8 mouse cellular contexts compared by ENCODE assay signal in genomic region chr11:9010416-9010815, GRCm38 (mm10). TPM values are rescaled to one million over a fixed set of nuclear protein-coding genes. Genes with fewer than 3 reads are reported as not detected.
DNase-seq lines count a peak whose midpoint lies in the region; ATAC-seq and TF ChIP-seq lines count a peak whose summit lies in the region.

No protein-coding gene starts in this region.

- WGBS in spleen, adult 2 months = 3% methylated on average over 7 of the region's 7 CpGs
- WGBS in forebrain, embryonic 14.5 days = under 1% methylated on average over 7 of the region's 7 CpGs
- under 1% methylated on average over 7 of the region's 7 CpGs for WGBS in intestine, postnatal 0 days
- 0% methylated on average over 7 of the region's 7 CpGs for WGBS in liver, embryonic 15.5 days (ENCODE audit: insufficient replicate concordance)
- under 1% methylated on average over 7 of the region's 7 CpGs for WGBS in olfactory bulb, adult 2 months

- TF ChIP-seq CTCF in spleen, adult 2 months (IDR thresholded peaks at IDR 0.05; ENCODE audit: extremely low read depth, insufficient read depth, insufficient read length, insufficient replicate concordance) = no peak
- TF ChIP-seq CTCF in intestine, postnatal 0 days (IDR thresholded peaks at IDR 0.05; ENCODE audit: low read depth) = no peak
- TF ChIP-seq CTCF in olfactory bulb, adult 2 months (IDR thresholded peaks at IDR 0.05; ENCODE audit: insufficient read depth, low read depth, low read length) = no peak

- H3K4me1 ChIP-seq in spleen, adult 2 months (ENCODE audit: control insufficient read depth, insufficient read depth, insufficient read length) = no peaks in the 10 kb centered on the region
- peaks cover 4% of the 10 kb centered on the region; the same call in 1 of the 2 replicates for H3K4me1 ChIP-seq in forebrain, embryonic 14.5 days (ENCODE audit: control insufficient read depth, insufficient read depth, low read length)
- no peaks in the 10 kb centered on the region for H3K4me1 ChIP-seq in intestine, postnatal 0 days (replicated peaks; ENCODE audit: control insufficient read depth, insufficient read depth, low read length)
- H3K4me1 ChIP-seq in liver, embryonic 15.5 days (replicated peaks) = peaks cover 18% of the 10 kb centered on the region
- peaks cover 3% of the 10 kb centered on the region for H3K4me1 ChIP-seq in olfactory bulb, adult 2 months (ENCODE audit: control insufficient read depth, insufficient read depth, low read length)

- peak overlapping the region; percentile 74 for H3K27ac ChIP-seq in spleen, adult 2 months (ENCODE audit: insufficient read depth, low read length)
- peak overlapping the region; percentile 82 for H3K27ac ChIP-seq in forebrain, embryonic 14.5 days (ENCODE audit: low read depth, low read length)
- peak overlapping the region; percentile 66 for H3K27ac ChIP-seq in intestine, postnatal 0 days (ENCODE audit: low read depth, low read length)
- peak overlapping the region; percentile 82 for H3K27ac ChIP-seq in liver, embryonic 15.5 days (replicated peaks)
- H3K27ac ChIP-seq in olfactory bulb, adult 2 months (ENCODE audit: insufficient read depth, low read depth, low read length) = peak overlapping the region; percentile 60; the same call in 1 of the 2 replicates

- H3K27me3 ChIP-seq in spleen, adult 2 months (ENCODE audit: control insufficient read depth, insufficient read depth, low read length) = no peaks in the 10 kb centered on the region
- no peaks in the 10 kb centered on the region for H3K27me3 ChIP-seq in forebrain, embryonic 14.5 days (replicated peaks; ENCODE audit: control insufficient read depth, insufficient read depth, low read length)
- no peaks in the 10 kb centered on the region for H3K27me3 ChIP-seq in intestine, postnatal 0 days (replicated peaks; ENCODE audit: control insufficient read depth, insufficient read depth, low read length)
- H3K27me3 ChIP-seq in liver, embryonic 15.5 days = peaks cover 4% of the 10 kb centered on the region; the same call in 1 of the 2 replicates

- peaks cover 6% of the 10 kb centered on the region for H3K36me3 ChIP-seq in spleen, adult 2 months (ENCODE audit: control insufficient read depth, insufficient read depth, low read length)
- H3K36me3 ChIP-seq in forebrain, embryonic 14.5 days (ENCODE audit: control insufficient read depth, insufficient read depth, low read length) = peaks cover 17% of the 10 kb centered on the region
- H3K36me3 ChIP-seq in intestine, postnatal 0 days (ENCODE audit: control insufficient read depth, insufficient read depth) = peaks cover 14% of the 10 kb centered on the region
- H3K36me3 ChIP-seq in liver, embryonic 15.5 days (replicated peaks) = peaks cover 26% of the 10 kb centered on the region

- H3K9me3 ChIP-seq in forebrain, embryonic 14.5 days (replicated peaks; ENCODE audit: control insufficient read depth, low read length) = no peaks in the 10 kb centered on the region
- no peaks in the 10 kb centered on the region for H3K9me3 ChIP-seq in intestine, postnatal 0 days (ENCODE audit: control insufficient read depth)
- H3K9me3 ChIP-seq in liver, embryonic 15.5 days (replicated peaks) = no peaks in the 10 kb centered on the region

- peak overlapping the region; percentile 65 for H3K4me2 ChIP-seq in forebrain, embryonic 14.5 days (ENCODE audit: low read length)
- H3K4me2 ChIP-seq in intestine, postnatal 0 days (replicated peaks; ENCODE audit: low read depth) = peak overlapping the region; percentile 73
- peak overlapping the region; percentile 80 for H3K4me2 ChIP-seq in liver, embryonic 15.5 days

- peak overlapping the region; percentile 77 for H3K9ac ChIP-seq in forebrain, embryonic 14.5 days (ENCODE audit: low read length)
- H3K9ac ChIP-seq in intestine, postnatal 0 days (ENCODE audit: low read depth, low read length) = peak overlapping the region; percentile 71
- H3K9ac ChIP-seq in liver, embryonic 15.5 days = peak overlapping the region; percentile 75

- peak; percentile 22 to 28 for DNase-seq in adrenal gland, adult 18-20 months (ENCODE audit: low spot score in 2 of 2)
- no peak for DNase-seq in adrenal gland, adult 2 months
- no peak for DNase-seq in spleen, adult 2 months (ENCODE audit: low read depth in 1 of 2, low spot score in 2 of 2)
- DNase-seq in spleen, adult 12 weeks (ENCODE audit: low spot score) = no peak
- DNase-seq in forebrain, embryonic 14.5 days (ENCODE audit: low spot score) = no peak

- TF ChIP-seq POLR2A in spleen, adult 2 months (IDR thresholded peaks at IDR 0.05; ENCODE audit: low read depth, low read length) = no peak
- no peak for TF ChIP-seq POLR2A in olfactory bulb, adult 2 months (IDR thresholded peaks at IDR 0.05; ENCODE audit: insufficient read depth, low read depth, low read length)

- ATAC-seq in forebrain, embryonic 14.5 days = peak; percentile 66
- peak; percentile 48 for ATAC-seq in intestine, postnatal 0 days
- peak; percentile 66 for ATAC-seq in liver, embryonic 15.5 days (ENCODE audit: insufficient read depth)

- H3K4me3 ChIP-seq in spleen, adult 2 months (ENCODE audit: extremely low read depth, insufficient read depth, insufficient read length) = peak overlapping the region; percentile 95
- peak overlapping the region; percentile 63 for H3K4me3 ChIP-seq in forebrain, embryonic 14.5 days (ENCODE audit: low read depth, low read length)
- H3K4me3 ChIP-seq in intestine, postnatal 0 days (ENCODE audit: low read depth, low read length) = peak overlapping the region; percentile 73
- peak overlapping the region; percentile 78 for H3K4me3 ChIP-seq in liver, embryonic 15.5 days (replicated peaks)
- peak overlapping the region; percentile 94 for H3K4me3 ChIP-seq in olfactory bulb, adult 2 months (ENCODE audit: insufficient read depth, low read depth, low read length)

RNA-seq across cellular contexts. Expression of gene Hus1, which starts 0.6 kb away (rescaled TPM):
- total RNA-seq in adrenal gland, adult 18-20 months (2021) = 1 to 10 TPM; 7.3 to 7.4 TPM
- total RNA-seq in adrenal gland, adult 2 months (2021) = 1 to 10 TPM; 7.7 to 8.4 TPM
- polyA plus RNA-seq in adrenal gland, adult 2 months (2012; rRNA removed) = 3.3 and 4.0 TPM in 2 replicates
- polyA plus RNA-seq in spleen, adult 2 months (2012; rRNA removed) = 6.0 and 6.1 TPM in 2 replicates
- polyA plus RNA-seq in forebrain, embryonic 14.5 days (2014; fragmentation: Nextera tagmentation; extraction: Ambion mirVana) = 9.8 and 11.6 TPM in 2 replicates
- polyA plus RNA-seq in intestine, postnatal 0 days (2015; fragmentation: Nextera tagmentation; extraction: Ambion mirVana) = 3.7 and 4.5 TPM in 2 replicates
- 6.8 and 7.9 TPM in 2 replicates for polyA plus RNA-seq in liver, embryonic 15.5 days (2015; fragmentation: Nextera tagmentation; extraction: Ambion mirVana)
- polyA plus RNA-seq in olfactory bulb, adult 2 months (2012; ENCODE audit: insufficient read depth, insufficient read length, low replicate concordance, missing spikeins) = not detected in 2 replicates

RNA-seq across cellular contexts. Expression of gene Pkd1l1, which starts 37.4 kb away (rescaled TPM):
- under 1 TPM in 1 of 2 experiments, not detected in 1; 0.13 TPM for total RNA-seq in adrenal gland, adult 18-20 months (2021)
- under 1 TPM in 1 of 2 experiments, not detected in 1; 0.03 TPM for total RNA-seq in adrenal gland, adult 2 months (2021)
- 0.02 and 0.07 TPM in 2 replicates for polyA plus RNA-seq in adrenal gland, adult 2 months (2012; rRNA removed)
- 0.20 and 0.46 TPM in 2 replicates for polyA plus RNA-seq in spleen, adult 2 months (2012; rRNA removed)
- polyA plus RNA-seq in forebrain, embryonic 14.5 days (2014; fragmentation: Nextera tagmentation; extraction: Ambion mirVana) = 0.08 and 0.14 TPM in 2 replicates
- polyA plus RNA-seq in intestine, postnatal 0 days (2015; fragmentation: Nextera tagmentation; extraction: Ambion mirVana) = 0.03 TPM in 1 of 2 replicates, not detected in the other
- 0.05 and 0.08 TPM in 2 replicates for polyA plus RNA-seq in liver, embryonic 15.5 days (2015; fragmentation: Nextera tagmentation; extraction: Ambion mirVana)
- polyA plus RNA-seq in olfactory bulb, adult 2 months (2012; ENCODE audit: insufficient read depth, insufficient read length, low replicate concordance, missing spikeins) = not detected in 2 replicates

RNA-seq across cellular contexts. Expression of gene Gm11992, which starts 38.0 kb away (rescaled TPM):
- total RNA-seq in adrenal gland, adult 18-20 months (2021) = under 1 TPM in 1 of 2 experiments, not detected in 1; 0.19 TPM
- total RNA-seq in adrenal gland, adult 2 months (2021) = under 1 TPM; 0.12 to 0.24 TPM
- polyA plus RNA-seq in adrenal gland, adult 2 months (2012; rRNA removed) = 0.48 and 0.49 TPM in 2 replicates
- 0.05 TPM in 1 of 2 replicates, not detected in the other for polyA plus RNA-seq in spleen, adult 2 months (2012; rRNA removed)
- 1.0 and 1.2 TPM in 2 replicates for polyA plus RNA-seq in forebrain, embryonic 14.5 days (2014; fragmentation: Nextera tagmentation; extraction: Ambion mirVana)
- polyA plus RNA-seq in intestine, postnatal 0 days (2015; fragmentation: Nextera tagmentation; extraction: Ambion mirVana) = 1.1 and 1.3 TPM in 2 replicates
- polyA plus RNA-seq in liver, embryonic 15.5 days (2015; fragmentation: Nextera tagmentation; extraction: Ambion mirVana) = 0.03 and 0.05 TPM in 2 replicates
- not detected in 2 replicates for polyA plus RNA-seq in olfactory bulb, adult 2 months (2012; ENCODE audit: insufficient read depth, insufficient read length, low replicate concordance, missing spikeins)

RNA-seq across cellular contexts. Expression of gene Sun3, which starts 38.4 kb away (rescaled TPM):
- total RNA-seq in adrenal gland, adult 18-20 months (2021) = not detected
- not detected for total RNA-seq in adrenal gland, adult 2 months (2021)
- polyA plus RNA-seq in adrenal gland, adult 2 months (2012; rRNA removed) = not detected in 2 replicates
- polyA plus RNA-seq in spleen, adult 2 months (2012; rRNA removed) = not detected in 2 replicates
- polyA plus RNA-seq in forebrain, embryonic 14.5 days (2014; fragmentation: Nextera tagmentation; extraction: Ambion mirVana) = 0.19 TPM in 2 replicates
- 2.7 and 3.2 TPM in 2 replicates for polyA plus RNA-seq in intestine, postnatal 0 days (2015; fragmentation: Nextera tagmentation; extraction: Ambion mirVana)
- polyA plus RNA-seq in liver, embryonic 15.5 days (2015; fragmentation: Nextera tagmentation; extraction: Ambion mirVana) = not detected in 2 replicates
- not detected in 2 replicates for polyA plus RNA-seq in olfactory bulb, adult 2 months (2012; ENCODE audit: insufficient read depth, insufficient read length, low replicate concordance, missing spikeins)

Comparison
In these comparisons a context has a peak if more than half of its experiments do, and no peak if none do; other contexts are left out.
1. DNase-seq: peak in adrenal gland, adult 18-20 months (2 of 2); none in adrenal gland, adult 2 months (single experiment), spleen, adult 2 months (0 of 2), spleen, adult 12 weeks (single experiment) and forebrain, embryonic 14.5 days (single experiment).
2. Peak in every context shown above with its lines, with median percentiles within 50 percentile points of each other: H3K27ac ChIP-seq, H3K4me3 ChIP-seq, ATAC-seq, H3K4me2 ChIP-seq and H3K9ac ChIP-seq.